Mouse (Mus musculus): Measurements from ENCODE around the gene Slc41a1.

DNA sequence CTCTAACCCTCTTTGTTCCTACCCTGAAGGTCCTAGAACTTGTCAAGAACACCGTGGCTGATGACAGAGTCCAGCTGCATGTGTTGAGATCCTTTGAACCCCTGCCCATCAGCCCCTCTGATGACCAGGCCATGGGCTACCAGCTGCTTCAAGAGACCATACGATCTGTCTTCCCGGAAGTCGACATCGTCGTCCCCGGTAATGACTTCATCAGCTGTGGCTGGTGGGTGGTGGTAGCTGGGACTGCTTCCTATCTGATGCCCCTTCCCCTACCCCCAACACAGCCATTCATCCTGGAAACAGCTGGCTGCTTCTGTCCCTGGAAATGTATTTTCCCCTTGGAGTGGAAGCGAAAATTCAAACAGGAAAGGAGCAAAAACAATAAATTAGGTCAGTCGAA, 15.3 kb upstream of the Slc41a1 start:
- TF ChIP-seq MAX (IDR thresholded peaks at IDR 0.05; ENCODE audit: low read depth) (no peak), E2F4 (IDR thresholded peaks at IDR 0.05; ENCODE audit: insufficient read depth) (no peak), USF1 (IDR thresholded peaks at IDR 0.05; ENCODE audit: low read depth) (no peak), POLR2A (IDR thresholded peaks at IDR 0.05; ENCODE audit: insufficient read length, low read depth) (no peak), TCF12 (IDR thresholded peaks at IDR 0.05; ENCODE audit: insufficient read depth, poor library complexity, severe bottlenecking) (no peak), MYOD1 (IDR thresholded peaks at IDR 0.05; ENCODE audit: control insufficient read depth in 1 of 3, insufficient read length in 2 of 3, low read depth in 2 of 3) (no peak), MYOG (IDR thresholded peaks at IDR 0.05; ENCODE audit: control insufficient read depth in 1 of 3, insufficient read depth in 1 of 3, insufficient read length in 2 of 3, low read depth in 2 of 3) (no peak), REST (IDR thresholded peaks at IDR 0.05; ENCODE audit: insufficient read depth, insufficient read length) (no peak), CEBPB (IDR thresholded peaks at IDR 0.05; ENCODE audit: insufficient read depth, poor library complexity, severe bottlenecking) (no peak), POLR2AphosphoS2 (IDR thresholded peaks at IDR 0.05; ENCODE audit: insufficient read length, low read depth) (no peak), SRF (IDR thresholded peaks at IDR 0.05; ENCODE audit: control insufficient read depth, insufficient read length, low read depth) (no peak)

Data from myocyte (in vitro differentiated cells).